Mouse (Mus musculus) CD4-positive, CD25-positive, alpha-beta regulatory T cell (primary cell): ENCODE measurements around the gene Trp53i11. TPM values are rescaled to one million over a fixed set of nuclear protein-coding genes. Genes with fewer than 3 reads are reported as not detected.

Experiments used
- polyA plus RNA-seq: library from polyadenylated mRNA; unstranded; fragments of 100-300 nt; shearing (Covaris generic); gene quantifications from one replicate; pipeline ENCODE4 v1.2.1, GENCODE M21; 2017

Trp53i11 gene
- 134 TPM for polyA plus RNA-seq

DNA sequence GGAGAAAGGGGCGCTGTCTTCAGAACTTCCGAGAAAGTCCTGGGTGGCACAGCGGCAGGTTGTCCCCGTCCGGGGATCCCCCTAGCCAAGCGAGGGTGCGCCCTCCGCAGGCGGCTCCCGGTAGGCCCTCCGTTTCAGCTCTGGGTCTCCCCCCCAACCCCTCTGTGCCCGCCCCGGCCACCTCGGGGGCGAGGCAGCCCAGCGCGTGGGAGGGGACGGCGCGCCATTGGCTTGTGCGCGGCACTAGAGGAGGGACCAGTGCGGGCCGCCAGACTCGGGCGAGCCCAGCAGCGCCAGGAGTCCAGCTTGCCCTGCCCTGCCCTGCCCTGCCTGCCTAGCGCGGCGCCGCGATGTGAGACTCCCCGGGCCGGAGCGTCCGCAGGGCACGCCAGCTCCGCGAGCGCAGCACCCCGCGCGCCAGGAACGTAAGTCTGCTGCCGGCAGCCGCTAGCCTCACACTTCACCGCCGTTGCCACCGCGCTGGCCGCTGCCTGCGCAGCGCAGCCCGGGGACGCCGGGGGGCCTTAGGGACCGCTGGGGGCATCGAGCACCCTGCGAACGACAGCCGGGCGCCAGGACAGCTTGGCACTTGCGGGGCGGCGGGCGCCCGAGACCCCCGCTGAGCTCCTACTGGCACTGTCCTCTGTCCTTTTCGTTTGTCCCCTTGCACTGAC, at the start of gene Trp53i11:
Trp53i11 (plus strand) TSS at position 226 of the 674 bp plus-strand sequence.

Other genes starting within 250 kb of the Trp53i11 start
- 11.4 TPM for gene Prdm11, start 141.4 kb upstream of the Trp53i11 start, polyA plus RNA-seq
- 0.05 TPM for gene Tspan18, start 147.0 kb downstream of the Trp53i11 start, polyA plus RNA-seq